Mouse (Mus musculus) midbrain, embryonic 16.5 days (tissue): ENCODE data around the gene Kti12. TPM values are rescaled to one million over a fixed set of nuclear protein-coding genes. Genes with fewer than 3 reads are reported as not detected.

ENCODE experiments used
- ATAC-seq: fragments of 200-750 bp; cut with Nextera tagmentation; 2 replicates; pipeline ENCODE4 v1.8.0; 2017; ENCODE audit warnings: moderate TSS enrichment
- H3K27ac ChIP-seq: fragments of 300-500 bp; sonication (generic); 2 replicates; pipeline ENCODE4 v1.5.1; 2014; ENCODE audit warnings: mild to moderate bottlenecking, low read length, mixed read lengths
- H3K27me3 ChIP-seq: fragments of 300-500 bp; sonication (generic); 2 replicates; pipeline ENCODE4 v1.6.1; 2014; ENCODE audit warnings: low read depth, low read length, mixed read lengths; ENCODE audit not compliant: control insufficient read depth, insufficient read depth
- H3K36me3 ChIP-seq: fragments of 300-500 bp; sonication (generic); 2 replicates; pipeline ENCODE4 v1.6.1; 2014; ENCODE audit warnings: mild to moderate bottlenecking, low read length, moderate library complexity, mixed read lengths; ENCODE audit not compliant: control insufficient read depth, insufficient read depth
- H3K4me1 ChIP-seq: fragments of 300-500 bp; sonication (generic); 2 replicates; pipeline ENCODE4 v1.6.1; 2014; ENCODE audit warnings: mild to moderate bottlenecking, low read length, mixed read lengths; ENCODE audit not compliant: control insufficient read depth, insufficient read depth
- H3K4me2 ChIP-seq: fragments of 300-500 bp; sonication (generic); 2 replicates; pipeline ENCODE4 v1.6.1; 2014; ENCODE audit warnings: mild to moderate bottlenecking, low read length, mixed read lengths
- H3K4me3 ChIP-seq: fragments of 300-500 bp; sonication (generic); 2 replicates; pipeline ENCODE4 v1.5.1; 2014; ENCODE audit warnings: low read depth, mild to moderate bottlenecking, low read length, moderate library complexity, mixed read lengths
- H3K9ac ChIP-seq: fragments of 300-500 bp; sonication (generic); 2 replicates; pipeline ENCODE4 v1.6.1; 2014; ENCODE audit warnings: low read depth, low read length, mixed read lengths
- H3K9me3 ChIP-seq: fragments of 300-500 bp; sonication (generic); replicated peaks from 2 replicates; pipeline ENCODE4 v1.6.1; 2014; ENCODE audit warnings: mild to moderate bottlenecking, low read length, mixed read lengths; ENCODE audit not compliant: control insufficient read depth, poor library complexity, severe bottlenecking
- WGBS: fragments of 180-500 bp; shearing (Covaris S2); extraction: QIAGEN DNeasy Blood & Tissue Kit; methylation state at CpG from one replicate; pipeline ENCODE4 v1.1.7; 2014; 5-methylcytosine and 5-hydroxymethylcytosine counted together
- polyA plus RNA-seq: library from polyadenylated mRNA; unstranded; fragments of >200 nt; fragmentation: Nextera tagmentation; extraction: Ambion mirVana; gene quantifications from 2 replicates; pipeline ENCODE4 v1.2.1, GENCODE M21; 2015

Kti12 gene
- polyA plus RNA-seq: 22.4 and 23.6 TPM in 2 replicates

DNA sequence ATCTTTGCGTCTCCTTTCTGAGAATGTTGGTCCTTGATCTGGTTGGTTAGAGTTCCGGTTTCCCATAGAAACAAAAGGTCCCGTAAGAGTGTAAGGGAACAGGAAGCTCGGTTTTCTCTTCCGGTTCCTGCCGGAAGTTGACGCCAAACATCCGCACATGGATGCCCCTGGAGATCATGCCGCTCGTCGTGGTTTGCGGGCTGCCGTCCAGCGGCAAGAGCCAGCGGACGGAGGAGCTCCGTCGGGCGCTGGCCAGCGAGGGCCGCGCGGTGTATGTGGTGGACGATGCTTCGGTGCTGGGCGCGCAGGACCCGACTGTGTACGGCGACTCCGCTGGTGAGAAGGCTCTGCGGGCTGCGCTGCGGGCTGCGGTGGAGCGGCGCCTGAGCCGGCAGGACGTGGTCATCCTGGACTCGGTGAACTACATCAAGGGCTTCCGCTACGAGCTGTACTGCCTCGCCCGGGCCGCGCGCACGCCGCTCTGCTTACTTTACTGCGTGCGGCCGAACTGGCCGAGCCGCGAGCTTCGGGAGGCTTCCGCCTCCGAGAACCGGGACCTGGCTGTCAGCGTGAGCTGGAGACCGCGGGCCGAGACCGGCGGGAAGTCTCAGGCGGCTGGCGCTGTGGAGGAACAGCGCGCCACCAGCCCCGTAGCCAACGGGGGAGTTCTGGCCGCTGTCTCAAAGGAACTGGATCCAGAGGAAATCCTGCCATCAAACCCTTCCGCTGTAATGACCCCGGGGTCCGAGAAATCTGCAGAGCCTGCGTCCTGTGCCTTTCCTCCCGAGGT is at the start of gene Kti12:
Gene Kti12, plus strand, starts transcription at position 71 of the 790 bp plus-strand sequence.
- H3K27me3 ChIP-seq: no peaks in the 10 kb centered on the region
- H3K4me3 ChIP-seq: peak within 1 kb of the TSS; percentile 93
- peak; percentile 92 for ATAC-seq
- H3K4me1 ChIP-seq: peaks cover 25% of the 10 kb centered on the region
- H3K36me3 ChIP-seq: peaks cover 4% of the 10 kb centered on the region; the same call in 1 of the 2 replicates
- peak within 1 kb of the TSS; percentile 80 for H3K9ac ChIP-seq
- under 1% methylated on average over 77 of the region's 77 CpGs for WGBS
- peak within 1 kb of the TSS; percentile 84 for H3K27ac ChIP-seq
- no peaks in the 10 kb centered on the region for H3K9me3 ChIP-seq
- peak within 1 kb of the TSS; percentile 99 for H3K4me2 ChIP-seq

- Histone ChIP-seq H3K9ac (no peak overlapping the region), H3K4me2 (no peak overlapping the region), H3K4me1 (no peaks in the 10 kb centered on the region), H3K27me3 (no peaks in the 10 kb centered on the region), H3K27ac (no peak overlapping the region), H3K9me3 (no peaks in the 10 kb centered on the region), H3K4me3 (no peak overlapping the region), H3K36me3 (no peaks in the 10 kb centered on the region)
- no peak for ATAC-seq
- 63% methylated on average over 2 of the region's 2 CpGs for WGBS
Observed at GRCm38 (mm10) chr4:108798083-108798830, 49.3 kb upstream of the Kti12 start.

- no peak for ATAC-seq
- WGBS: 75% methylated on average over 2 of the region's 2 CpGs
- no peak overlapping the region for H3K27ac ChIP-seq
Observed at GRCm38 (mm10) chr4:108803535-108803934, 44.0 kb upstream of the Kti12 start.

DNA sequence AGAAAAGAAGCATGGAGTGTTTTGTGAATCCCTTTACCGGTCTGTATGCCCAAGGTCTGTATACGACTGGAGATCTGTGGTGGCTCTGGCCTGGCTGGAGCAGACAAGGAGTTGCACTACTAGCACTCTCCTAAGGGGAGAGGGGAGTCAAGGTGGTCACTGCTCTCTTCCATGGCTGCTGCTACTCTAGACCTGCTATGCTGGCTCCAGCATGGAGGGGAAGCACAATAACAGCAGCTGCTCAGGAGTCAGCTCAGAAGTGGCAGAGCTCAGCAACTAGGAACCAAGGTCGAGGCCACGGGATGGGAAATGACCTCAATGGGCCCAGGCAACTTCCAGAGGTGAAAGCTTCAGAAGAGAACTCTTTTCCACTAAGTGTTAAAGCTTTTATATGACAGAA is 36.4 kb upstream of the Kti12 start:
- Histone ChIP-seq H3K36me3 (peaks cover 6% of the 10 kb centered on the region; the same call in 1 of the 2 replicates), H3K4me1 (no peaks in the 10 kb centered on the region), H3K4me3 (no peak overlapping the region), H3K9ac (no peak overlapping the region), H3K27ac (no peak overlapping the region), H3K27me3 (no peaks in the 10 kb centered on the region), H3K4me2 (no peak overlapping the region), H3K9me3 (no peaks in the 10 kb centered on the region)
- WGBS: 69% methylated on average over 4 of the region's 4 CpGs
- 0 out of 2 replicates have a peak, but pooled peaks have one; percentile 14 for ATAC-seq

More at GRCm38 (mm10) chr4:108803535-108803934, 44.0 kb upstream of the Kti12 start:
- Histone ChIP-seq H3K27me3 (no peaks in the 10 kb centered on the region), H3K9me3 (no peaks in the 10 kb centered on the region), H3K9ac (no peak overlapping the region), H3K4me2 (no peak overlapping the region), H3K36me3 (no peaks in the 10 kb centered on the region), H3K4me3 (no peak overlapping the region), H3K4me1 (no peaks in the 10 kb centered on the region)

DNA sequence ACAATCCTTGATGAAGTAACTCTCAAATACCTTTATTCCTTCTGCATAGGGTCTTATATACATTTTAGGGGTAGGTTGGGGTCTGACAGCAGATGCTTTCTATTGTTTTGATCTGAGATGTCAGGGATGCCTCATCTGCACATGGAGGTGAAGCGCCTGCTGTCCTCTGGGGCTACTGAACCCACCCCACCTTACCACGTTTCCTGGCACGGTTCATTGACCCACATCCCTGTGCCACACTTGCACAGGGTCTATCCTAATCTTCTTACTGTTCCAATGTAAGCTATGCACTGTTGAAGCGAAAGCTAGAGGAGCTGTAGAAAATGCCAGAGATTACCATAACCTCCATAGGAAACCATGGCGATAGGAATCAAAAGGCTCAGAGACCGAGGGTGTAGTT is 36.0 kb upstream of the Kti12 start:
- WGBS: 50% methylated on average over 6 of the region's 6 CpGs
- H3K4me1 ChIP-seq: no peaks in the 10 kb centered on the region
- no peaks in the 10 kb centered on the region for H3K27me3 ChIP-seq
- H3K9me3 ChIP-seq: no peaks in the 10 kb centered on the region
- no peak overlapping the region for H3K4me3 ChIP-seq
- ATAC-seq: peak; percentile 11; the same call in 1 of the 2 replicates
- no peak overlapping the region for H3K4me2 ChIP-seq
- H3K9ac ChIP-seq: no peak overlapping the region
- H3K27ac ChIP-seq: no peak overlapping the region
- H3K36me3 ChIP-seq: peaks cover 6% of the 10 kb centered on the region; the same call in 1 of the 2 replicates

DNA sequence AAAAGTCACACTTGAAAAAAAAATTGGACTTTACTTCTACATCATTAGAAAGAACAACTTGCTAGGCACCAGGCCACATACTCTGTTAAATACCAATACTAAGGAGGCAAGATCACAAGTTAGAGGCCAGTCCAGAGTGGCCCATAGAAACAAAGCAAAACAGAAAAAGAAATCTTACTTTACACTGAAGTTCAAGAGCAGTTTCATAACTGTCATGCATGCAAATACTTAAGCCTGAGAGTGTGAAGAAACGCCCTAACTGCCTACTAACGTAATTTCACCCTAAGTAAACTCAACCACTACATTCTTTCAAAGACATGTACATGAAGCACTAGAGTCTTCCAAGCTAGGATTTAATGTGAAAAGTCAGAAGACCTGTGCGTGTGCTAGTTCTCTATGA is 21.9 kb upstream of the Kti12 start:
- no peaks in the 10 kb centered on the region for H3K27me3 ChIP-seq
- no peak for ATAC-seq
- H3K9me3 ChIP-seq: no peaks in the 10 kb centered on the region
- H3K9ac ChIP-seq: no peak overlapping the region
- H3K36me3 ChIP-seq: peaks cover 18% of the 10 kb centered on the region; the same call in 1 of the 2 replicates
- no peak overlapping the region for H3K27ac ChIP-seq
- H3K4me3 ChIP-seq: no peak overlapping the region
- 94% methylated on average over 3 of the region's 3 CpGs for WGBS
- H3K4me1 ChIP-seq: no peaks in the 10 kb centered on the region; the same call in 1 of the 2 replicates
- no peak overlapping the region for H3K4me2 ChIP-seq

DNA sequence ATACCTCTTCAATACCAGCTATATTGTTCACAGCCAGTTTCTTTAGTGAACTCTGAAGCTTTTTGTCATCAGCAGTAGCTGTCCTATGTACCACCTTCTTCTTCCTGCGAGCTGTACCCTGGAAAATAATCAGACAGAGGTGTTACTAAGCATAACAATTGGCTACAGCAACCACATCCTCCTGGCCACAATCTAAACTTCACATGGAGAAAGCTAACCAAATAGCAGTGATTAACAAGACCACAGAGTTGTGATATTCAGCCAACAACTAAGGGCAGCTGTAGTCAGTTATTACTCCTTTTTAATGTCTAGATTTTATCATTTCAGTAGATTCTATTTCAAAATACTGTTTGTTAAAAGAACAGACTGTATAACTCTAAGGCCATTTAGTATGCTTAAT is 21.5 kb upstream of the Kti12 start:
- ATAC-seq: no peak
- Histone ChIP-seq H3K4me2 (no peak overlapping the region), H3K4me3 (no peak overlapping the region), H3K9me3 (no peaks in the 10 kb centered on the region), H3K9ac (no peak overlapping the region), H3K4me1 (peaks cover 4% of the 10 kb centered on the region), H3K27ac (no peak overlapping the region), H3K36me3 (peaks cover 18% of the 10 kb centered on the region; the same call in 1 of the 2 replicates), H3K27me3 (no peaks in the 10 kb centered on the region)
- WGBS: 88% methylated on average over 1 of the region's 1 CpGs

- Histone ChIP-seq H3K36me3 (peaks cover 18% of the 10 kb centered on the region; the same call in 1 of the 2 replicates), H3K9ac (no peak overlapping the region), H3K27ac (no peak overlapping the region), H3K4me1 (peaks cover 6% of the 10 kb centered on the region), H3K9me3 (no peaks in the 10 kb centered on the region), H3K27me3 (no peaks in the 10 kb centered on the region), H3K4me2 (no peak overlapping the region), H3K4me3 (no peak overlapping the region)
- no peak for ATAC-seq
- 94% methylated on average over 2 of the region's 2 CpGs for WGBS
Observed at GRCm38 (mm10) chr4:108826643-108827042, 20.9 kb upstream of the Kti12 start.
